Mouse (Mus musculus) spleen, postnatal 14 days (tissue): Measurements from ENCODE around the gene Myh6.
"Not testable (repeated sequence)": the region's sequence is repeated elsewhere in the genome, so short reads cannot be mapped to it uniquely, and the experiment has no call there.

Experiments used
- DNase-seq, 2 experiments: peaks; one replicate each; pipeline ENCODE4 v3.0.0; 2021 to 2022; ENCODE audit warnings: low spot score in 2 of 2

Myh6 gene

DNA sequence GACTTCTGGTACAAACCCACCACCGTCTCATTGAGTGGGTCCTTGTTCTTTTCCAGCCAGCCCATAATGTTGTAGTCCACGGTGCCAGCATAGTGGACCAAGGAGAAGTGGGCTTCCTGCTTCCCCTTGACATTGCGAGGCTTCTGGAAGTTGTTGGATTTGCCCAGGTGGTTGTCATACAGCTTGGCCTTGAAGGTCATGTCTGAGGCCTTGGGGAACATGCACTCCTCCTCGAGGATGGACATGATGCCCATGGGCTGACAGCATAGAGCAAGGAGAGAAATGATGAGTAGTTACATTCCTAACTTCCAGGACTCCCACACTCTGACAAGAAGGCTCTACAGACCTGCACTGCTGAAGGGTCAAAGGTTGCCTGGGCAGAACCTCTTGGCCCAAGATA lies 8.2 kb downstream of the Myh6 start:
- DNase-seq, result no peak

DNA sequence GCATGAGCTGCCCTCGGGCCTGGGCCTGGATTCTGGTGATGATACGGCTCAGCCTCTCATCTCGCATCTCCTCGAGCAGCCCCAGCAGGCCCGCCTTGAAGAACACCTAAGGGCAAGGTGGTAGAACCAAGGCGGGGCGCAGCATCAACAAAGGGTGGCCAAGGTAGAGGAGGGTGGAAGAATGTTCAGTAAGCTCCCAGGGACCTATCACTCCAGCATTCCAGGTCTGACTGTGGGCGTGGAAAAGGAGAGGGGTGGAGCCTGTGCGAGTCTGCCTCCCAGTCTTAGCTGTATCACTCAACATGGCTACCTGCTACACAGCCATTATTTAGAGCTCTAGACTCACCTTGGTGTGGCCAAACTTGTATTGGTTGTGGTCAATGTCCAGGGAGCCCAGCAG lies 10.2 kb downstream of the Myh6 start:
- no peak for DNase-seq

DNA sequence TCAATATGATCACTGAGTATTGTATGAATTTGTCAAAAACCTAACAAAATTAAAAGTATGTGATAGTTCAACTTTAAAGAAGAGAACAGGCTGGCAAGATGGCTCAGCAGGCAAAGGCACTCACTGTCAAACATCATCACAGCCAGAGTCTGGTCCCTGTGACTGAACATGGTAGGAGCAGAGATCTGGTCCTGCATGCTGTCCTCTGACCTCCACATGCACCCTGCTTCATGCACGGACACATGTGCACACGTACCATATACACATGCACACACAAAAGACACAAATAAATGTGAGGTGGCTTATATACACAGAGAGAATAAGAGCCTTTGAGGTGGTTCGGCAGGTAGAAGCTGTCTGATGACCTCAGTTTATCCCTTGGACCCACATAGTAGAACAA lies 11.2 kb downstream of the Myh6 start:
- DNase-seq, result no peak

- DNase-seq, result no peak
These were observed 12.3 kb downstream of the Myh6 start for GRCm38 (mm10) chr14:54954474-54954873.

- no peak for DNase-seq
These were observed 13.0 kb downstream of the Myh6 start for GRCm38 (mm10) chr14:54953664-54954206.

DNA sequence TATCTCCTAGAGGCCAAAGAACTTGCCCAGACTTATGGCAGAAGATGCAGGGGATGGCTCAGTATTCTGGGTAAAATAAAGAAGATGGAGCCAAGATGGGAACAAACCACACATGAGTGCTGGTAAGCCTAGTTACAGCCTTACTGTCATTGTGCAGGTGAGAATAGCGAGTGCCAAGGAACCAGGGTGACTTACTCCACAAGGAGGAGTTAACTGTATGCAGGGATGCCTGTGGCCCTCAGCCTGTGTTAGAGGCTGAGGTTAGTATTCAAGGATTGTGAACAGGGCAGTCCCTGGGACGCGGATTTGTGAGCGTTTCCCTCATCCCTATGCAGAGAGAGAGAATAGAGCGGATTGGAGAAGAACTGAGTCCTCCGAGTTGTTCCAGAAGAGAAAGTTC lies 15.1 kb downstream of the Myh6 start:
- DNase-seq, result no peak

- no peak for DNase-seq
These were observed 16.2 kb downstream of the Myh6 start for GRCm38 (mm10) chr14:54950493-54950892.

DNA sequence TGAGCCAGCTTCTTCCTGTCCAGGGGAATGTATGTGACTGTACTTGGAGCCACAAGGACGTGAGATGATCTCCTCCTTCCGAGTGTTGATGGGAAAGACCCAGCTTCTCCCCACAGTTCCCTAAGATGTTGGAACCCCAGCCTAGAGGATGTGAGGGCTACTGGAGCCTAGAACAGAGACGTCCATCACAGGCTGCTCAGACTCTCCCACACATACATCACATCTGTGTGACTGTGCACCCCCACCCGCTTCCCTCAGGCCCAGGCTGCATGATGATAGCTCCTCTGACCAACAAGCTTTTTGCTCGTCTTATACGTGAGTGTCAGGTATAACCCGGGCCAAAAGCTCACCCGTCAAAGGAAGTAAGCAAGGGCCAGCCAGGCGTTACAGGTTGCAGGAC lies 17.9 kb downstream of the Myh6 start:
- no peak for DNase-seq

- not testable (repeated sequence) for DNase-seq
These were observed 19.7 kb downstream of the Myh6 start for GRCm38 (mm10) chr14:54947008-54947407.

DNA sequence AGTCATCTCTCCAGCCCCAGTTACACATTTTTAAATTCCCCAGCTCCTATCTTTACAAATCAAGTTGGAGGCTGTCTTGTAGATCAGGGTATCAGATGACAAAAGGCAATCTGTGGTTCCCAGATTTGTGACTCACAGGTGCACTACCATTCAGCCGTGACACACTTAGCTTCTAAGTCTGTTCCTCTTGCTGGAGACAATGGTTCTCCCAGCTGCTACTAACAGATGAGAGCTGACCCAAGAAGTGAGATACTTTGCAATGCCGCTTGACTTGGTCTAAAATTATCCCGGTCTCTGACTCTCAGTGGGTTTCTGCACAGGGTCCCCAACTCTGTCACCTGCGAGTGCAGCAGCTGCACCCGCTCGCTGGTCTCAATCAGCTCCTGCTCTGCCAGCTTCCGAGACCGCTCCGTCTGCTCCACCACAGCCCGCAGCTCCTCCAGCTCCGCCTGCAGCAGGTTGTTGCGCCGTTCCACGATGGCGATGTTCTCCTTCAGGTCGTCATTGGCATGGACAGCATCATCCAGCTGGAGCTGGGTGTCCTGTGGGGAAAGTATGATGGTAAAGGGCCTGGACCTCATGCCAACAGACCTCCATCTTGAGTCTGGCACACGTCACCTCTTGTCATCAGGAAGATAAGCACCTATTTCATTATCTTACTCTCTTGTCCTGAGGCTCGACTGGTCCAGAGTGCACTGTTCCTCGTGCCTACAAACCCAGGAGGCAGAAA lies 20.6 kb downstream of the Myh6 start:
- DNase-seq, result no peak

GRCm38 (mm10) chr14:54944939-54945338 lies 21.8 kb downstream of the Myh6 start:
- DNase-seq, result no peak

DNA sequence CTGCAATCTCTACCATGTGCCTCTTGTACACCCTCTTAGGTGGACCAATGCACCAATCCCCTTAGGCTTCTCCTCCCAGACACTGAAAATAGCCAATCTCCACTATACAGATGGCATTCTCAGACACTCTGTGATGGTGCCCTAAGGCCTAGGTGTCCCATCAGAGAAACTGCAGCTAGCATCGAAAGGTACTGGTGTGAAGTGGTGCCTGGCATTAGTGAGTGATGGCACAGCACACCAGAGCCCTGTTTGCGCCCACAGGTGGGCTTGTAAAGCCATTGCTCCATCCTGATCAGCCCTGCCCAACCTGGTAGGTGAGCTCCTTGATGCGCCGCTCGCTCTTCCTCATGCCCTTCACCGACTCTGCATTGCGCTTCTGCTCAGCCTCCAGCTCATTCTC lies 22.8 kb downstream of the Myh6 start:
- DNase-seq, result no peak

DNA sequence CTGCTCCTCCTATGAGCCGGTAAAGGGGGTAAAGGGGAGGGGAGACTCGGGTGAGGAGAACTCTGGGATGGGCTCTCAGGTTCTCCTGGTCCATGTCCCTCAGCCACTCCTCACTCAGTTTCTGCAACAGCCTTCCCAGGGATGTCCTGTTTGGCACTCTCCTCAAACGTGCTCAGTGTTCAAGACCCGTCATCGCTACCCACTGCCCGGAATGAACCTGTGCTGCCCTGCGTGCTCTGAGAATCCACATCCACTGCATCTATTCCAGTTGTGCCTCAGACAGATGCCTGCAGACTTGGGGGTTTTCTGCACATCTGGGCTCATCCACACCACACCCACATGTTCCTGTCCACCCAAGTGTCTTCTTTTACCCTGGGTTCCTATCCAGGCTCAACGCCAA lies 24.2 kb downstream of the Myh6 start:
- no peak for DNase-seq

DNA sequence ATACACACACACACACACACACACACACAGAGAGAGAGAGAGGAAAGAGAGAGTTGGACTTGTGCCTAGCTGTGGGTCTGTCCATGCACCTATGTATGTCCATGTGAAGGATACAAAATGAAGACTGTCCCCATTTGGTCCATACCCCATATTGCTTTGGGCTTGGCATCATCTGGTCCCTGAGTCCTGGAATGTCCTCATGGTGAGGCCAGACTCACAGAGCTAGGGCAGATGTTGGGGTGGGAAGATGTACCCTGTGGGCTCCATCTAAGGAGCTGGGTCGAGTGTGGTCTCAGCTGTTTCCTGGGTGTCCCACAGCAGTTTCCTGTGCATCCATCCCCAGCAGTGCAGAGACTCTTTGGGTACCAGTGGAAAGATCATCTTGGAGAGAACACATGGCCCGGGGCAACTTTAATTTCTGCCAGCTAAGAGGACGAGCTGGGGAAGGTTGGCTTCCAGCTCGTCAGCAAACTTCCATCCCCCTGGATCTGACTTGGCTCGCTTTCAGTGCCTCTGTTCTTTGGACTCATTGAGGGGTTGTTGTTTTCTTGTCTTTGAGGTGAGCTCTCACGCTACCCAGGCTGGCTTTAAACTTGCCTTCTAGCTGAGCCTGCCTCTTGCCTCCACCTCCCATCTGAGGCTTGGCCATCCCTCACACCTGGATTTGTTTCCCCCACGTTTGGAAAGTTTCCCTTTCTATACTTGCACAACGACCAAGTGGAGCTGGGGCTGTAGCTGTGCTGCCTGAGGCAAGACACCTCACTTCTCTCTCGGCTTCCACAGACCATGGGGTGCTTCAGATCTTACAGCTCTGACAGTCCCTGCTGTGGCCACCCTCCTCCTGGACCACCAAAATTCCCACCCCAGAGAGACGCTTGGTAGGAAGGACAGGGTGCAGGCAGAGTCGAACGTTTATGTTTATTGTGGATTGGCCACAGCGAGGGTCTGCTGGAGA lies 25.4 kb downstream of the Myh6 start:
- DNase-seq, result no peak

- DNase-seq, result no peak
These were observed 26.6 kb downstream of the Myh6 start for GRCm38 (mm10) chr14:54940176-54940530.

DNA sequence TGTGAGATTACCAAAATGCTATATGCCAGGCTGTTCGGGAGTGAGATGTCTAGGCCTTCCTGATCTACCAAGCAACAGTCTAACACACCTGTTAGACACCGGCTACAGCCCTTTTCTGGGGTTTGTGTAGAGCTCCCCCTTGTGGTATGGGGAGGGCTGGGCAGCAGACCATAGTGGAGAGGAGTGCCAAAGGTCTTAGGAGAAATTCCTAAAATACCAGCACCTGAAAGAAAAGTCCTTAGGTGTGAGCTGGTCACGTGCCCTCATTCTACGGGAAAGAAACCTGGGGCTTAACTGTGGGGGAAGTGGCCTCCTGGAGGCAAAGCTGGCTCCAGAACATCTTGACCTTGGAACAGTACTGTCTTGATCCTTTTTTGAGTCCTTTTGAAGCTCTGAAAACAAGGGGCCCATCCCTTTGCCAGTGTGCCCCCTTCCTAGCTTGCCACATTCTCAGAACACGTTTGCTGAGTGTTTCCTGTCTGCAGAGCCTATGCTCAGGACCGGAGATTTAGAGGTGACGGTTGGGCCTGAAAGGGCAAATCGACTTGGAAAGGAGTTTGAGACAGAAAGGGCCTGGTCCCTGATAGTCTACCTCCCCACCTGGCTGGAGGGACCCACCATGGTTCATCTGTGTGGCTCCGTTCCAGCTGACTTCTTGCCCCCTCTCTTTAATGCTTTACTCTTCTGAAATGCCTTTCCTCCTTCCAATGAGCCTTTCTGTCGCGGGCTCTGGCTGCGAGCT lies 27.1 kb downstream of the Myh6 start:
- peak in 1 of 2 experiments; percentile 43 for DNase-seq

- no peak for DNase-seq
These were observed 28.1 kb downstream of the Myh6 start for GRCm38 (mm10) chr14:54938431-54939219.

DNA sequence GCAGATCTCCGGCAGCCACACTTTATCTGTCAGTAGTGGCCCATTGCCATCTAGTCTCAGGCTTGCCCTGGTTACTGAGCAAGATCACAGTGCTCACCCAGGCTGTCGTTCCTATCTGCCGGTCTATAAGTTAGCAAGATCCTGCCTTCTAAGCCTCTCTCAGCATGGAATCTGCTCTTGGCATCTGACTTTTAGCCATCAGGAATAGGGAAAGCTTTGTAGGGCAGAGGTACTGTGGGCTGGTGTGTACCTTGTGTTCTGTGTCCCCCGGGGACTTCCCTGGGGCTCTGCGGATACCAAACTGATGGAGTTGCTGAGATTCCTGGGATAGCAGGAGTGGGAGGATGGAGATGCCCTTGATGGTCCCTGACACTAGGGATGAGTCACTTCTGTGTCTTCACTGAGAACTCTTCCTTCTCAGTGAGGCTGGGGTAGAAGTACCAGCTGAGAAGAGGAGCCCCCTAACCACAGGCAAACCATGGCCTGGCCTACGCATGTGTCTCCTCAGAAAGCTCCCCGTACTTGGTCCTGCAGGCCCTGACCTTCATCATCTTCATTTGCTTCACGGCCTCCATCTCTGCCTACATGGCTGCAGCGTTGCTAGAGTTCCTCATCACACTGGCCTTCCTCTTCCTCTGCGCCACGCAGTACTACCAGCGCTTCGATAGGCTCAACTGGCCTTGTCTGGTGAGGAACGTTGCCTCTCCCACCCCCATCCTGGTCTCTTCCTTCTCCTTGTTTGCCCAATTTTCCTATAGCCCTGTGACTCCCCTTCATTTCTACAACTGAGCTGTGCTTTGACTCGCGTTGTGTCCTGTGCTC lies 29.2 kb downstream of the Myh6 start:
- no peak for DNase-seq

DNA sequence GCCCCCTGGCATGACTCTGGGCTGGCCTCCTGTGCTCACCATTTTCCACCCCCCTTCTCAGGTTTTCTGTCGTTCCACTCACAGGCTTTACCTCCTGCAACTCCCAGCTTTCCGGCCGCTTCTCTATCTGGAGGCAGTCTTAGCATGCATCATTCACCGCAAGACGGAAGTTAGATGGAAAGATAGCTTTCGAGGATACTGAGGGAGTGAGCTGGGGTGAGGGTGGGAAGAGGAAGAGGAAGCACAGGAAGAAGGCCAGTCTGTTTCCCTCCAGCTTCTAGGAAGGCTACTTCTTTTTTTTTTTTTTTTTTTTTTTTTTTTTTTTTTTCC lies 29.9 kb downstream of the Myh6 start:
- DNase-seq, result no peak
